Mouse (Mus musculus) limb, embryonic 10.5 days (tissue): Measurements from ENCODE around the gene Dyrk1a. TPM values are rescaled to one million over a fixed set of nuclear protein-coding genes. Genes with fewer than 3 reads are reported as not detected.

Experiments
- polyA plus RNA-seq: library from polyadenylated mRNA; unstranded; fragments of >200 nt; fragmentation: Nextera tagmentation; extraction: Ambion mirVana; gene quantifications from 2 replicates; pipeline ENCODE4 v1.2.1, GENCODE M21; 2016

The Dyrk1a gene
- polyA plus RNA-seq, 1 experiment from 2014 or later, result 8.9 TPM

Other genes with a start within 250 kb of the Dyrk1a start
- 4.7 TPM in 2 replicates for gene Ripply3, start 241.6 kb upstream of the Dyrk1a start, polyA plus RNA-seq
- 237 and 285 TPM in 2 replicates for gene Ttc3, start 199.4 kb upstream of the Dyrk1a start, polyA plus RNA-seq
- 72.6 and 82.0 TPM in 2 replicates for gene Pigp, start 198.2 kb upstream of the Dyrk1a start, polyA plus RNA-seq
- 53.2 and 57.9 TPM in 2 replicates for gene Vps26c, start 43.2 kb upstream of the Dyrk1a start, polyA plus RNA-seq